In the genomic region with DNA sequence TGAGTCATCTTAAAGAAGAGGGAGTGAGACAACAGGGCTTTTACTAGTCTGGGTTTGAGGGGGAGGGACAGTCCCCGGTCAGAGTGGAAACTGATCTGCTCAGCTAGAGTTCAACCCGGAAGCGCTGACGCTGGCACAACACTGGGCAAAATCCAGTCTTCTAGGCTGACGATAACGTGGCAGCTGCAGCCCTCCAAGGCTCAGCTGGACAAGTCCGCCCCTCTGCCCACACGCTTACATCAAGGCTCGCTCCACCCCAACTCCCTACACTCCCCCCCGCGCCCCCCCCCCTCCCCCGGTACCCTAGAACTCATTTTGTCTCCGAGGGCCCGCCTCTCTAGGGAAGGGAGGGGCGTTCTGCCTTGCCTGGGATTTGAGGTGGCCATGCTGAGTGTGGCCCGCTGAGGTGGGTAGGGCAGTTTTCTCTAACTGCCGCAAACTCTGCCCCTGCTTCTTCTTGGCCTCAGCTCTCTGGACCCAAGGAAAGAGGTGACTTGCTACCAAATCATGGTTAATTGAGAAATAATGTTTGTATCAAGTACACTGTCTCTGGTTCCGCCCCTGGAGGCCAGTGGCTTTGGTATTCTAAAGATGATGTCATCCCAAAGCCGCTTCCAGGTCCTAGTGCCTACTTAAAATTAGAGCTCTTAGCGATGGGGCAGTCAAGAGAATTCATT, we compare ENCODE assay signal across 8 mouse cellular contexts. TPM values are rescaled to one million over a fixed set of nuclear protein-coding genes. Genes with fewer than 3 reads are reported as not detected.
DNase-seq lines count a peak whose midpoint lies in the region; ATAC-seq and TF ChIP-seq lines count a peak whose summit lies in the region.

No protein-coding gene starts in this region.

- no peaks in the 10 kb centered on the region for H3K27me3 ChIP-seq in embryonic facial prominence, embryonic 15.5 days
- H3K27me3 ChIP-seq in limb, embryonic 14.5 days (ENCODE audit: control insufficient read depth, insufficient read depth, low read length), result no peaks in the 10 kb centered on the region
- H3K27me3 ChIP-seq in midbrain, postnatal 0 days (ENCODE audit: insufficient read depth, low read length), result no peaks in the 10 kb centered on the region

- peak overlapping the region; percentile 57 for H3K4me2 ChIP-seq in embryonic facial prominence, embryonic 15.5 days (replicated peaks)
- peak overlapping the region; percentile 56 for H3K4me2 ChIP-seq in limb, embryonic 14.5 days (replicated peaks; ENCODE audit: low read depth, low read length, severe bottlenecking)
- H3K4me2 ChIP-seq in midbrain, postnatal 0 days (ENCODE audit: low read depth, low read length, poor library complexity, severe bottlenecking), result peak overlapping the region; percentile 59

- H3K9me3 ChIP-seq in embryonic facial prominence, embryonic 15.5 days (replicated peaks), result no peaks in the 10 kb centered on the region
- H3K9me3 ChIP-seq in limb, embryonic 14.5 days (ENCODE audit: control insufficient read depth, low read length), result no peaks in the 10 kb centered on the region
- H3K9me3 ChIP-seq in midbrain, postnatal 0 days (ENCODE audit: low read length), result no peaks in the 10 kb centered on the region

- ATAC-seq in embryonic facial prominence, embryonic 15.5 days (ENCODE audit: insufficient number of reproducible peaks, low FRiP score, low TSS enrichment, low read depth), result peak; percentile 95
- peak; percentile 96 for ATAC-seq in limb, embryonic 14.5 days (ENCODE audit: low FRiP score, low read depth)
- ATAC-seq in midbrain, postnatal 0 days (ENCODE audit: low FRiP score), result peak; percentile 97

- peak; percentile 36 for TF ChIP-seq CTCF in midbrain, postnatal 0 days (IDR thresholded peaks at IDR 0.05)

- peak overlapping the region; percentile 35 for H3K9ac ChIP-seq in embryonic facial prominence, embryonic 15.5 days
- H3K9ac ChIP-seq in limb, embryonic 14.5 days (ENCODE audit: low read depth, low read length, severe bottlenecking), result peak overlapping the region; percentile 64
- peak overlapping the region; percentile 69 for H3K9ac ChIP-seq in midbrain, postnatal 0 days (replicated peaks; ENCODE audit: low read length, poor library complexity, severe bottlenecking)

- H3K36me3 ChIP-seq in embryonic facial prominence, embryonic 15.5 days, result no peaks in the 10 kb centered on the region
- no peaks in the 10 kb centered on the region for H3K36me3 ChIP-seq in limb, embryonic 14.5 days (ENCODE audit: control insufficient read depth, insufficient read depth, low read length)
- no peaks in the 10 kb centered on the region for H3K36me3 ChIP-seq in midbrain, postnatal 0 days (ENCODE audit: insufficient read depth, low read length)

- H3K4me1 ChIP-seq in embryonic facial prominence, embryonic 15.5 days, result no peaks in the 10 kb centered on the region
- H3K4me1 ChIP-seq in limb, embryonic 14.5 days (ENCODE audit: control insufficient read depth, insufficient read depth, low read length), result no peaks in the 10 kb centered on the region
- H3K4me1 ChIP-seq in midbrain, postnatal 0 days (ENCODE audit: insufficient read depth, low read length), result no peaks in the 10 kb centered on the region

- DNase-seq in 3134 (ENCODE audit: extremely low read depth, insufficient read length, low spot score), result peak; percentile 88
- DNase-seq in adrenal gland, postnatal 4 days (ENCODE audit: low spot score in 2 of 2), result peak; percentile 33 to 65
- peak; percentile 84 for DNase-seq in heart, adult 8-10 months (ENCODE audit: low spot score)
- peak; percentile 90 for DNase-seq in kidney, adult 9 months
- DNase-seq in limb, embryonic 14.5 days (ENCODE audit: low spot score), result peak; percentile 81
- DNase-seq in midbrain, postnatal 0 days (ENCODE audit: low spot score), result peak; percentile 91
- peak; percentile 39 to 58 for DNase-seq in spleen, postnatal 14 days (ENCODE audit: low spot score in 2 of 2)

- peak; percentile 44; the same call in 1 of the 2 replicates for TF ChIP-seq POLR2A in limb, embryonic 14.5 days (IDR thresholded peaks at IDR 0.05; ENCODE audit: borderline replicate concordance, extremely low read depth, insufficient read depth, insufficient read length)

- peak overlapping the region; percentile 57 for H3K4me3 ChIP-seq in embryonic facial prominence, embryonic 15.5 days (replicated peaks)
- peak overlapping the region; percentile 48 for H3K4me3 ChIP-seq in limb, embryonic 14.5 days (replicated peaks; ENCODE audit: low read length)
- H3K4me3 ChIP-seq in midbrain, postnatal 0 days (ENCODE audit: low read depth, low read length), result peak overlapping the region; percentile 45

- whole genome bisulfite sequencing in embryonic facial prominence, embryonic 15.5 days, result under 1% methylated on average over 20 of the region's 20 CpGs
- 0% methylated on average over 18 of the region's 20 CpGs for WGBS in limb, embryonic 14.5 days
- WGBS in midbrain, postnatal 0 days, result under 1% methylated on average over 15 of the region's 20 CpGs

- H3K27ac ChIP-seq in embryonic facial prominence, embryonic 15.5 days (replicated peaks), result peak overlapping the region; percentile 89
- peak overlapping the region; percentile 65 for H3K27ac ChIP-seq in limb, embryonic 14.5 days (replicated peaks; ENCODE audit: low read depth, low read length)
- peak overlapping the region; percentile 86 for H3K27ac ChIP-seq in midbrain, postnatal 0 days (ENCODE audit: low read depth, low read length)

RNA-seq across cellular contexts. Expression of a gene that starts 16.2 kb away (rescaled TPM):
- 10 to 100 TPM; 68.5 to 79.0 TPM for total RNA-seq in adrenal gland, postnatal 4 days (2021)
- polyA plus RNA-seq in embryonic facial prominence, embryonic 15.5 days (2015; fragmentation: Nextera tagmentation; extraction: Ambion mirVana), result 105 and 107 TPM in 2 replicates
- 10 to 100 TPM; 60.7 to 63.9 (median 62.5) TPM for total RNA-seq in heart, adult 8-10 months (2022)
- polyA plus RNA-seq in limb, embryonic 14.5 days (2012; rRNA removed), result 76.7 and 78.7 TPM in 2 replicates
- polyA plus RNA-seq in limb, embryonic 14.5 days (2014; fragmentation: Nextera tagmentation; extraction: Ambion mirVana), result 113 and 126 TPM in 2 replicates
- 289 and 352 TPM in 2 replicates for total RNA-seq in midbrain, postnatal 0 days (2014; rRNA removed)
- 340 and 363 TPM in 2 replicates for polyA plus RNA-seq in midbrain, postnatal 0 days (2015; fragmentation: Nextera tagmentation; extraction: Ambion mirVana)

RNA-seq across cellular contexts. Expression of a gene that starts 17.1 kb away (rescaled TPM):
- 10 to 100 TPM; 64.5 to 67.5 TPM for total RNA-seq in adrenal gland, postnatal 4 days (2021)
- 75.0 and 77.7 TPM in 2 replicates for polyA plus RNA-seq in embryonic facial prominence, embryonic 15.5 days (2015; fragmentation: Nextera tagmentation; extraction: Ambion mirVana)
- total RNA-seq in heart, adult 8-10 months (2022), result 10 to 100 TPM; 69.4 to 78.5 (median 76.5) TPM
- 27.3 and 42.0 TPM in 2 replicates for polyA plus RNA-seq in limb, embryonic 14.5 days (2012; rRNA removed)
- 79.6 and 87.7 TPM in 2 replicates for polyA plus RNA-seq in limb, embryonic 14.5 days (2014; fragmentation: Nextera tagmentation; extraction: Ambion mirVana)
- total RNA-seq in midbrain, postnatal 0 days (2014; rRNA removed), result 33.9 and 47.8 TPM in 2 replicates
- polyA plus RNA-seq in midbrain, postnatal 0 days (2015; fragmentation: Nextera tagmentation; extraction: Ambion mirVana), result 89.8 and 91.5 TPM in 2 replicates

RNA-seq across cellular contexts. Expression of a gene that starts 54.1 kb away (rescaled TPM):
- 10 to 100 TPM in 1 of 2 experiments, 1 to 10 TPM in 1; 9.8 to 11.0 TPM for total RNA-seq in adrenal gland, postnatal 4 days (2021)
- 19.7 and 20.8 TPM in 2 replicates for polyA plus RNA-seq in embryonic facial prominence, embryonic 15.5 days (2015; fragmentation: Nextera tagmentation; extraction: Ambion mirVana)
- 10 to 100 TPM; 14.3 to 19.9 (median 17.6) TPM for total RNA-seq in heart, adult 8-10 months (2022)
- polyA plus RNA-seq in limb, embryonic 14.5 days (2012; rRNA removed), result 13.5 and 15.5 TPM in 2 replicates
- 22.2 and 22.3 TPM in 2 replicates for polyA plus RNA-seq in limb, embryonic 14.5 days (2014; fragmentation: Nextera tagmentation; extraction: Ambion mirVana)
- total RNA-seq in midbrain, postnatal 0 days (2014; rRNA removed), result 3.9 and 7.5 TPM in 2 replicates
- 5.7 and 6.5 TPM in 2 replicates for polyA plus RNA-seq in midbrain, postnatal 0 days (2015; fragmentation: Nextera tagmentation; extraction: Ambion mirVana)

Comparison
In these comparisons a context has a peak if more than half of its experiments do, and no peak if none do; other contexts are left out.
1. Peak in every context shown above with its lines: DNase-seq, ATAC-seq, H3K4me3 ChIP-seq and H3K27ac ChIP-seq.